Mouse (Mus musculus) hematopoietic stem cell, adult 5-6 weeks (primary cell): ENCODE measurements at regions not wholly inside any gene's neighbourhood (a gene's known extent, or its start where the extent isn't known, plus 50 kb on each side); places are given as distances from the start of the nearest gene placed in this dataset.
"Not testable (repeated sequence)": the region's sequence is repeated elsewhere in the genome, so short reads cannot be mapped to it uniquely, and the experiment has no call there.

Experiments
- ATAC-seq, 2 experiments: fragments of 125-278 bp in 1 of 2; replicated peaks in 1 of 2; 2 replicates each; pipeline ENCODE4 v1.8.0; 2016 to 2017; ENCODE audit warnings: inconsistent platforms in 2 of 2, mild to moderate bottlenecking in 2 of 2, moderate number of reproducible peaks in 2 of 2, low read depth in 1 of 2, moderate TSS enrichment in 1 of 2; ENCODE audit not compliant: low FRiP score in 2 of 2, poor library complexity in 2 of 2, severe bottlenecking in 2 of 2, insufficient read depth in 1 of 2, low TSS enrichment in 1 of 2

DNA sequence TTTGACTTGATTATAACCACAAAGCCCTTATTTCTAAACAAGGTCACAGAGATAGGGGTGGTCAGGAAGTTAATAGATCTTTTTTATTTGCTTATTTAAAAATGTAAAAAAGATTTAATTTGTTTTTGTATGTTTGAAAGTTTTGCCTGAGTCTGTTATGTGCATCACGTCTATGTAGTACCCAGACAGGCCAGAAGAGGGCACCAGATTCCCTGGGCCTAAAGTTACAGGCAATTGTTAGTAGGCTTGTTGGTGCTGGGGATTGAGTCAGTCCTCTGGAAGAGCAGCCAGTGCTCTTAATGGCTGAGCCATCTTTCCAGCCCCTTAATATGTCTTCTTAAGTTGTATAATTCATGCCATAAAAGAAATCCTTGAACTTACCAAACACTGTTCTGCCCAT lies 211.5 kb upstream of the 1700012A03Rik start:
- ATAC-seq = no peak

DNA sequence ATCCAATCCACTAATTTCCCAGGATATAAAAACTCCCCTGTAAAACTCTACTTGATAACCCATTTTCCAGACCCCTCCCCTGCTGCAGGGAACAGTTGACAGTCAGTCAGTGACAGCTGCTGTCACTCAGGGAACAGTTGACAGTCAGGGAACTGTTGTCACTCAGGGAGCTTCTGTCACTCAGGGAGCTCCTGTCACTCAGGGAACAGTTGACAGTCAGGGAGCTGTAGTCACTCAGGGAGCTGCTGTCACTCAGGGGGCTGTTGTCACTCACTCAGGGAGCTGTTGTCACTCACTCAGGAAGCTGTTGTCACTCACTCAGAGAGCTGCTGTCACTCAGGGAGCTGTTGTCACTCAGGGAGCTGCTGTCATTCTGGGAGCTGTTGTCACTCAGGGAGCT lies 214.3 kb upstream of the 1700012A03Rik start:
- no peak for ATAC-seq

DNA sequence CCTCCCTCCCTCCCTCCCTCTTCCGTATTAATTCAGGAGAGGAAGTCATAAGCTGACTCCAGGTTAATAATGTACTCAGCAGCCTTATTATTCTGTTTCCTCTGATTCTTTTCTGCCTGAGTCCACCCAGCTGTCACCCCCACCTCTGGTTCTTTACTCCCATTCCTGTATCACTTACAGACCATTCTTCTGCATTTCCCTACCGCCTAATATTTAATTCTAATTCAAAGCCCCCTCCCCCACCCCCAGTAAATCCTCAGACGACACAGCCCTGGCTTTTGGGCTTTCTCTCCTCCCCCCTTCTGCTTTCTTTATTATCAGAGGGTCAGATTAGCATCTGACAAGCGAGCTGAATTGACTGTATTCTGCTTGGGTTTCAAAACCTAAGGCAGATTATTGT lies 215.5 kb upstream of the 1700012A03Rik start:
- ATAC-seq = no peak

DNA sequence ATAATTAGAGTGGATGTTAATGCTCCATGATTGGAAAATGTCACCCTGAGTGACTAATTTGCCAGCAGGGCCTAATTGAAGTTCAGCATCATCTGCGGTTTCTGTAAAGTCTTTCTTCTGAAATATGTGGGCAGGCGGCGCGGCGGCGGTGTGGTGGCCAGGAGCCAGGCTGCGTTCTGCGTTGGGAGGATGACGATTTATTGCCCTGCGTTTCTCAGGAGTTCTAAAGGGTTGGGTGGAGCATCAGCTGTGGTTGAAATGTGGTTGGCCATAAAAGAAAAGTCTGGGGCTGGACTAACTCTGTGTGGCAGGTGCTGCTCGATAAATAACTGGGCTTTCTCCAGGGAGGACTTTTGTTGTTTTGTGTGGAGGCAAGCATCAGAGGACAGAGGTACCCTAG lies 219.4 kb upstream of the 1700012A03Rik start:
- ATAC-seq = no peak

DNA sequence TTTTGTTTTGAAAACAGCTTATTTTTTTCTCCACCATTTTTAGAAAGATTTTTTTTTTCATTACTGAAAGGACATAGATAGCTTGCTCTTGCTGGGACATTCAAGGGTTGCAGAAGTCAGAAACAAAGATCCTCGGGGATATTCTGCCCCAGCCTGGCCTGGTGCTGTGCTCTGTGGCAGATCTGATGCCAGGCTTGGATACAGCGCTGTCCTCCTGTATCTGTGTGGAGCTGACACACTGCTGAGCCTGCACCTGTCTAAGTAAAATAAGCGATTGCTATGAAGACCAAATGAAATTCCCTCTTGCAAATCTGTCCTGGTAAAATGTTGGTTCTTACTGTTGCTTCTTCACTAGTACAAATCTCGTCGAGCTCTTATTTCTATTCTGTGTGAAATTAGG lies 226.4 kb upstream of the 1700012A03Rik start:
- ATAC-seq = no peak

DNA sequence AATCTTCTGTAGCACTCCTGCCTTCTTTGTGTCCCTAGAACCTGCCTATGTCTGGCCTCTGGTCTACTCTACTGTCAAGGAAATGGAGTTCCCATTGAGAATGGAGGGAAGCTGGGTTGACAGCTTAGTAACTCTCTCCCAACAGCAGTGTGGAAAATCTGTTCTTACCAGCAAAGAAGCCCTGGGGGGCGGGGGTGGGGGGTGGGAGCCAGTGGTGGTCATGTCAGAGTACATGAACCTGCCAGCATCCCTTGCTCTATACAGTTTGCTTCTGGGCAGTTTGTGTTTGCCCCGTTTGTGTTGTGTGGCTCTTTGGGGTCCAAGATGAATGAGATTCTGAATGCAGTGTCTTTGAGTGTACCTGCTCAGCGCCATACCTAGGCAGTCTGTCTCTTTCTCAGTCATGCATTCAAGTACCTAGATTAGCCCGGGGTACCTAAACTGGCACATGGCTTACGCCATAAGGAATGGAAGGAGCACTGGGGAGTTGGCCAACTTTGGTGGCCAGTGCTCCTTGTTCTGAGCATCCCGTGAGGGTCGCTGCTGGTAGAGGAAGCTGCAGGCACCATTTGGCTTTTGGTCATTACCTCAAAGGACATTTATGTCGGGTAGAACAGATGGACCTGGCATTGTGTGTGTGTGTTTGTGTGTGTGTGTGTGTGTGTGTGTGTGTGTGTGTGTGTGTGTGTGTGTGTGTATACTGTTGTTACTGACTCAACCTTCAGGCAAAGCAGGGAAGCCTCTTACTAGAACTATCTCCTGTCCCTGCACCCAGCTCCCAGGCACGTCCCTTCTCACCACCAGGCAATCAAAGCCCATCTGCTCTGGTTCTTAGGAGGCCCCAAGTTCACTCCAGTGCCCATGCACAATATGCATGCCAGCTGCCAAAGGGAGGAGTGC lies 227.6 kb upstream of the 1700012A03Rik start:
- no peak for ATAC-seq

DNA sequence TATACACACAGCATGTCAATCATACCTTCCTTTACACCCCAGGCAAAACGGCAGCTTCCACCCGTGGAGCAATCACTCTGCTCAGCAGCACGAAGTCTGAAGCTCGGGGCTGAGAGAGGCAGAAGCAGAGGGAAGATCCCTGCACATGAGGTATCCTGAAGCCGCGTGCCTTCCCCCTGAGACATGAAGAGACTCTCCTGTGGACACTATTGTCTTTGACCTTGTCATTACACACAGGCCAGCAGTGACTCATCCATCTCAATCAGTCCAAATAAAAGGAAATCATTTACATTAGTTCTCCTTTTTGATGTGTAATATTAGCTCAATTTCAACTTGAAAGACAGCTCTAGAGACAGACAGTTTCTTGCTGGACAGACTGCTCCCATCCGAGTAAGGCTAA lies 228.4 kb upstream of the 1700012A03Rik start:
- no peak for ATAC-seq

DNA sequence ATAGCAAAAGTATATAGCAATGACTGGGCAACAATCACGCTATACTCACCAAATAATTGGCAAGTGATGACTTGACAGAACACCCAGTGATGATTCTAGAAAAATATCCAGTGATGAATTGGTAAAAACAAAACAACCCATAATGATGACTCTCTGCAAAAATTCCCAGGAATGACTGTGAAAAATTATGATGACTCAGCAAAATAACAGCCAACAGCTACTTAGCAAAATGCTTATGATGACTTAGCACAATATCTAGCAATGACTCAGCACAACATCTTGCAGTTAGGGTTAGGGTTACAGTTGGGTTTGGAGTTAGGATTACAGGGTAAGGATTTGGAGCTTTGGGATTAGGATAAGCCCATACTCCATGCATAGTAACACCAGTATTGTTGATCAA lies 232.4 kb upstream of the 1700012A03Rik start:
- no peak for ATAC-seq

DNA sequence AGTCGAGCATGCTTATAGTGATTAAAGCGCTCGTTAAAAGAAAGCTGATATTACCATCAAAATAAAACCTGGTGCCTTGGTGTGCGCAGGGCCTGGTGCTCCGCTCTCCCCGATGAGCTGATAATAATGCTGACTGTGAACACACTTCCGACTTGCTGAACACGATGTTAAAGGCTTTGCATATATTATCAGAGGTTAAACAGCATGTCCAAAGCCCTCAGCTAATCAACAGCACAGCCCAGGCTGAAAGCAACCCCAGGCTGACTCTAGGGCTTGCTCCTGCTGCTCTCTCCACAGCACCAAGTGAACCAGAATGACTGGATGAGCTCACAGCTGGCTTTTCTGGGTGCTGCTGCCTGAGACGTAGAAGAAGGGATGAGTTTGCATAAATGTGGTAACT lies 238.2 kb upstream of the 1700012A03Rik start:
- ATAC-seq = no peak

DNA sequence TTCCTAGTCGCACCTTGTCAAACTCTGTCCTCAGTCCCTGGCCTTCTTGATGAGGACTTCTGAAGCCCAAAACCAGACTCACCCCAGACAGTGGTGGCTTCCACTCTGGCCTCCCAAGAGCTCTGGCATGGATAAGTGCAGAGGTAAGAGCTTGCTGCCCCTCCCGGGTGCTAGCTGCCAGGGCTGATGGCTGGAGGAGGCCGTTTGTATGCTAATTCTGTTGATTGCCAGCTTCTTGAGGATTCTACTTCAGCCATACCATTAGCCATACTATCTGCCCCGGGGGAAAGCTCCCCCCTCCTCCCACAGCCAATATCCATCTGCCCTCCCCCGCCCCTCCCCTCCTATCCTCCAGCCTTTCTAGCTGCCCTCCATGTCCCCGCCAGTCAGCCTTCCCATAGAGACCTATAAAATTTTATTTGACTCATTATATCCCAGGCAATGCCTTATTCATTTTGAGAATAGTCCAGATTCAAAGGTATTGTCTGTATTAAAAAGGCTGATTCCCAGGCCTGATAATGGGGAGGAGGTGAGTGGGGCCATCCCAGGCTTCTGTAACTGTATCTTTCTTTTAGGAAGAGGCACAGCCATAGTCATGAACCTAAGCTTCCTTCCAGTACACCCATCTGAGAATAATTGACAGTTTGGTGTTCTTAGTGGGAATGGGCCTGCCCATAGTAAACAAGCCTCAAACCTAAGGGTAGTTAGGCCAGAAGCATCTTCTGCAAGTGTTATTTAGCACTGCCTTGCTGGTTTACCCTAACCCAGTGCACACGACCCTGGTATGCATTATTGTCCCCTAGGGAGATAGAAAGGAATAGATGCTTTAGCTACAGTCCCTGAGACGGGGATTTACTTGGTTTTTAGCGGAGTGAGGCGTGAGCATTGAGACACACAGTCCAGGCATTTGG lies 239.2 kb upstream of the 1700012A03Rik start:
- ATAC-seq = no peak

DNA sequence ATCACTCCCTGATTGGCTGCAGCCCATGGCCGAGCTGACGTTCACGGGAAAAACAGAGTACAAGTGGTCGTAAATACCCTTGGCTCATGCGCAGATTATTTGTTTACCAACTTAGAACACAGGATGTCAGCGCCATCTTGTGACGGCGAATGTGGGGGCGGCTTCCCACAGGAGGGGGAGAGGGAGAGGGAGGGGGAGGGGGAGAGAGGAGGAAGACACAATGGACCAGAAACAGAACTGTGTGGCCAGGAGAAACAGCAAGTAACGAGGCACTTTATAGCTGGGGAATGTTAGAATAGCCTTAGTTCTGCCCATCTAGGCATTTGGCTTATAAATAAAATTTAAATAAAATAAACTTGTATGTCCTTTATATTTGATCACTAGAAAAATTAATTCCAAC lies 240.7 kb upstream of the Podxl start:
- ATAC-seq = not testable (repeated sequence)

DNA sequence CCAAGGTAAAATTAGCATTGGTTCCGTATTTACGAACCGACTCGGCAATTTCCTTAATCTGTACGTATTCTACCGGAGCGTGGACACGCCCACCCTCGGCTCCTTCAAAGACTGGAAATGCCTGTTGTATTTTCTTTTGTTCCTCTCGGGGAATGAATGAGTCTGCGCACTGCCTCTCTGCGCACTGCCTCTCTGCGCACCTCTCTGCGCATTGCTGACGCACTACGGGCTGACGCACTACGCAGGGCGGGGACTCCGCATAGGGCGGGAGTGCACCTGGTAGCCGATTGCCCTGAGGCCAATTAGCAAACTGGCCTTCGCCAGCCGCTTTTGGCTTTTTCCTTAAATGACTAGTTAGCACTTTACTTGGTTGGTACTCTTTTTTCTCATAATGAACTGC lies 239.4 kb upstream of the Podxl start:
- not testable (repeated sequence) for ATAC-seq

DNA sequence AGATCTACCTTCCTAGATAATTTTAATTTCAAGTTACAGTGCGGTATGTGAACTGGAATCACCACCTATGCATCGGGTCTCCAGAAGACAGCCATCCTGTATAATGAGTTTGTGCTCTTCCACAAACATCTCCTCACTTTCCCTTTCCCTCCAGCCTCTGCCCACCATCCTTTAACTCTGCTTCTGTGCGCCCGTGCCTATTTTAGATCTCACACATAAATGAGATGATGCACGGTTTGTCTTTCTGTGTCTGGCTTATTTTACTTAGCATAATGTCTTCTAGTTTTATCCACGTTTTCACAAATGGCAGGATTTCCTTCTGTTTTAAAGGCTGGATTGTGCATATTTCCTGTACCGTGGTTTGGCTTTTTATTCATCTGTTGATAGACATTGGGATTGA lies 227.8 kb upstream of the Podxl start:
- ATAC-seq = no peak

DNA sequence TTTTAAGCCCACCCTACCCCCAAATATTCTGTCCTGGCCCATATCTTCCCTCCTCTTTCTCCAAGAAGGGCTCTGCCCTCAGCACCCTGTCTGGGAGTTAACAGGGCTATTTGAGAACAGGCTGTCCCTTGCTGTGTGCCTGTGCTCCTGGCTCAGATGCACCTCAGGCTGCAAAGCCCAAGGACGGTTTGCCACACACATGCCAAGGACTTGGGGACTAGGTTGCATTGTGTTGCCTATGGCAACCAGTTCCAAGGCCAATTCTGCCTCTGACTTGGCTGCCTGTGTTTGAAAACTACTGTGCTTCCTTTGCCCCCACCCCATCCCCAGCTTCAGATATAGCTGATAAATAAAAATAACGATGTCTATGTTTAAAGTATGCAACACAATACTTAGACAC lies 227.1 kb upstream of the Podxl start:
- no peak for ATAC-seq

DNA sequence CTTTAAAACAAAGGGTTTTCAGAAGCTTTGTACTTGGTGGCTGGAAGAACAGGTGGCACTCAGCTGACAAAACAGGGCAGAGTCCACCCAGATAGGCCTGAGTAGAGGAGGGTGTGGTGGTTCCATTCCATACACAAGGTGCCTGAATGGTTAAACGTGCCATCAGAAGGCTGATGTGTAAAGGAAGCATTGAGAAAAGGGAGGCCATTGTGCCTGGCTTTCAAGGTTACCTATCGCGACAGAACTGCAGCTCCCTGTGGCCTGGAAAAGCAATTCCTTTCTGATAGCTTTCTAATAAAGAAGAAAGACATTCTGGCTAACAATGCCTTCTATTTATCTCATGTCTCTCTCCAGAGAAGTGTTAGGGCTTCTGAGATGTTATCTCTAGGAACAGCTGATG lies 213.1 kb upstream of the Podxl start:
- no peak for ATAC-seq

DNA sequence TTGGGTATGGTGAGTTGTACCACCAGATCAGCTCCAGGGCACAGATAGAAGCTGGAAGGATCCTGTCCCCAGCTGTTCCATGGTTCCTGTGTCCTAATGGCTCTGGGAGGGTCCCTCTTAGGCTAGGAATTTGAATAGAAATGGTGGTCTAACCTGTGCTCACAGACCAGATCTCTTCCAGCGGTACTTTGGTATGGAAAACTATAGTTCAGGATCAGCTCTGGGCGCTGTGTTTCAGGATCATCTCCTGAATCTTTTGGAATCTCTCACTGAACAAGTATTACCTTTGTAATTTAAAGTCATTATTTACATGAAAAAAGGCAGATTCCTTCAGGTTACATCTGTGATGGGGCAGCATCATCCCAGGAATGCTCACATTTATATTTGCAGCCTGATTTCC lies 208.1 kb upstream of the Podxl start:
- no peak for ATAC-seq

DNA sequence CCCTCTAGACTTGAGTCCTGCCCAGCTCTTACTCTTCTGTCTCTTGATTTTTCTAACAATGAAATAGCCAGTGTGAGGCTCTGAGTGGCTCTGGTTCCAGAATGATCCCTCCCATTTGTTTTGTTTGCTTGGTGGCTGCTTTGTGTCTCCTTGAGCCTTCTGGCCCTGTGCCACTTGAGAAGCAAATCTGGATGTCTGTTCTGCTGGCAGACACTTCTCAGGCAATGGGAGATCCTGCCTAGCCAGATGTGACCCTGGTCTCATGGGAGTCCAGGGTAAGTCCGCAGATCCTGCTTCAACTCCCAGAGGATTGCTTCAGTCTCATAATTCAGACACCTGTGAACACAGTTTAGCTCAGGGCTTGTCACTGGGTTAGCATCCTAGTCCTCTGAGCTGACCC lies 181.8 kb upstream of the Podxl start:
- no peak for ATAC-seq

DNA sequence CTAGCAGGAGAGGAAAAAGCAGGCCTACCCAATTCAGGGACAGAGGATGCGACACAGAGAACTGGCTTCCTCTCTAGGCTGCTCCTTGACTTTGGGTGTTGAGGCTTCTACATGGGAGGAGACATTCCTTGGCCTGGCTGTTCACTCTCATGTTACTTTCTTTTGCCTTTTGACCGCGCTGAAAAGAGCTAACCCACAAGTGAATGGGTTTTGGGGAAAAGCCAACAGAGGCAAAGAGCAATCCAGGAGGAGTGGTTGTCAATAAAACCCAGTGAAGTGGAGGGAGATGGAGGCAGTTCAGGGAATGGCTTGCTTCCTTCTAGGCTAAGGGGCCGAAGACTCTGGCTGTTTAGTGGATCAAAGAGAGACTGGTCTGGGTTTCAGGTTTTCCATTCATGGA lies 167.6 kb upstream of the Podxl start:
- ATAC-seq = no peak
